Mouse (Mus musculus): ENCODE measurements around the gene 1110004F10Rik. TPM values are rescaled to one million over a fixed set of nuclear protein-coding genes. Genes with fewer than 3 reads are reported as not detected.

Gene 1110004F10Rik
- total RNA-seq, 2 experiments from 2014 or later = 97.8 to 105 TPM

GRCm38 (mm10) chr7:116092710-116093465 lies 53.7 kb downstream of the 1110004F10Rik start:
- peak; percentile 84 to 90 for DNase-seq (ENCODE audit: low spot score in 2 of 2)

GRCm38 (mm10) chr7:116093466-116093850 lies 54.3 kb downstream of the 1110004F10Rik start:
- no peak for DNase-seq (ENCODE audit: low spot score in 2 of 2)

GRCm38 (mm10) chr7:116099952-116100528 lies 60.8 kb downstream of the 1110004F10Rik start:
- DNase-seq (ENCODE audit: low spot score in 2 of 2) = peak in 1 of 2 experiments; percentile 42

GRCm38 (mm10) chr7:116103091-116103490 lies 63.9 kb downstream of the 1110004F10Rik start:
- DNase-seq (ENCODE audit: low spot score in 2 of 2) = no peak

- DNase-seq (ENCODE audit: low spot score in 2 of 2) = no peak
Measured at GRCm38 (mm10) chr7:116110661-116111060, 71.5 kb downstream of the 1110004F10Rik start.

DNA sequence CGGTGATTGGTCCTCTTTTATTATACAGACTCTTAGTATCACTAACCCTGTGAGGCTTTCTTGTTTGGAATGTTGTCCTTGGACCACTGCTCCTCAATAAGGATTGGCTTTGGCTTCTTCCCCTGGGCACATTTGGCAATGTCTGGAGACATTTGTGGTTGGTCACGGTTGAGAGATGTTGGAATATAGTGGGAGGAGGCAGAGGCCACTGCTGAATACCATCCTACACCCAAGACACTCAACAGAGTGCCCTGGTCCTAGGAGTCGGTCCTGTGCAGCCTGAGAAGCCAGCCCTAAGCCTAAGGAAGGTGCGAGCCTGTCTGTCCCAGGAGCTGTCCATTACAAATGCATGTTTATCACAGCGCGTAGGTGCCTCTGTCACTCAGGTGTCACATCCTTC lies 72.3 kb downstream of the 1110004F10Rik start:
- DNase-seq (ENCODE audit: low spot score in 2 of 2) = no peak

- DNase-seq (ENCODE audit: low spot score in 2 of 2) = peak in 1 of 2 experiments; percentile 25
Measured at GRCm38 (mm10) chr7:116115216-116115930, 76.2 kb downstream of the 1110004F10Rik start.

- DNase-seq (ENCODE audit: low spot score in 2 of 2) = peak in 1 of 2 experiments; percentile 24
Measured at GRCm38 (mm10) chr7:116115991-116116390, 76.8 kb downstream of the 1110004F10Rik start.

DNA sequence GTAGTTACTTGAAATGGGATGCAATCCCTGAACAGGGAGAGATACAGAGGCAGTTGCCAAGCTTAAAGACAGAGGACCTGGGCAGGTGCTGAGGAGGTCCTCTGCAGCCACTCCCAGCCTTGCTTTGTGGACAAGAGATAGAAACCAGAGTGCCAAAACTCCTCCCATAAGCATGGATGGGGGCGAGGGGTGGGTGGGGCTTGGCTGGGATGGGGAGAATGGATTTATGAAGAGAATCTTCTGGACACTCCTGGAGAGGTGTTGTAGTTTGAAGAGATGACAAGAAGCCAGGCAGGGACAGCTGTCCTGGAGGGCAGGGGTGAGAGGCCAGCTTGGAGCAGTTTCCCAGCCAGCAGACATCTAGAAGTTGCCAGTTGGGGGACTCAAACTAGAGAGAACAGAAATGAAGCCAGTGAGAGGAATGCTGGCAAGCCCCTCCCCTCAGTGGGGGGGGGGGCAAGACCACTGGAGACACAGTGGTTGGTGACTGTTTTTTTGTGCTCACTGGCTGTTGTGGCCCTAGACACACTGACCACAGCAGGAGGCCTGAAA lies 80.2 kb downstream of the 1110004F10Rik start:
- no peak for DNase-seq (ENCODE audit: low spot score in 2 of 2)

- no peak for DNase-seq (ENCODE audit: low spot score in 2 of 2)
Measured at GRCm38 (mm10) chr7:116120737-116121136, 81.5 kb downstream of the 1110004F10Rik start.

GRCm38 (mm10) chr7:116121202-116121601 lies 82.0 kb downstream of the 1110004F10Rik start:
- no peak for DNase-seq (ENCODE audit: low spot score in 2 of 2)

- no peak for DNase-seq (ENCODE audit: low spot score in 2 of 2)
Measured at GRCm38 (mm10) chr7:116122981-116123596, 83.9 kb downstream of the 1110004F10Rik start.

- no peak for DNase-seq (ENCODE audit: low spot score in 2 of 2)
Measured at GRCm38 (mm10) chr7:116123597-116123985, 84.4 kb downstream of the 1110004F10Rik start.

DNA sequence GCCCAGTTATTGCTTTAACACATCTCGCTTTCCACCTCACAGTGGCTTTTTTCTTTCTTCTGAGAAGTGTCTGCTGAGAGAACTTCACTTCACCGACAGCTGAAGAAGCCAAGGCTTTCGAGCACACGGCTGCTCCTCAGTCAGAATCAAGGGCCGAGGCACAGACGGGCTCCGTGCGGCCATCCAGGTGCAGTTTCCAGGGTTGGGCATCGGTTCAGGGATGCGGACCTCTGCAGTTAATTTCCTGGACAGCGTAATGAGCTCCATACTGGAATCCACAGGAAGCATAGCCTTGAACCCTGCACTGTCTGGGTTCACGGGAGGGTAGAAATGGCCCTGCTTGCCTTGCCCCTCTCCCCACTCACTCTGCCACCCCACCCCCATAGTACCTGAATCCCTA lies 84.9 kb downstream of the 1110004F10Rik start:
- no peak for DNase-seq (ENCODE audit: low spot score in 2 of 2)

DNA sequence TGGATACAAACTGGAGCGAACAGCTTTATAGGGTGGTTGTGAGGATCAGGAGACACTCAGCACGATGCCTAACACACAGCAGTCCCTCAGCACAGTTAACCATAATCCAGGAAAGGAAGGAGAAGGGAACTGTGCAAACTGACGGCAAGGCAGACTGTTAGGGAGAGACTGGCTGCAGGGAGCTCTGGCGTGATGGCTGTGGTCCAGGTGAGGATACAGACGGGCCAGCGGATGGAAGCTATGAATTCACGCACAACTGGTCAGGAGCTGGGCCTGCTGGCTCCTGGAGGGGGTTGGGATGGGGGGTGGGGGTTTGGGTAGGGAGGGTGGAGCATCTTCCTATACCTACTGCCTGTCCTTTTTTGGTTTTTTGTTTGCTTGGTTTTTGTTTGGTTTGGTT lies 86.5 kb downstream of the 1110004F10Rik start:
- no peak for DNase-seq (ENCODE audit: low spot score in 2 of 2)

GRCm38 (mm10) chr7:116127052-116127451 lies 87.9 kb downstream of the 1110004F10Rik start:
- no peak for DNase-seq (ENCODE audit: low spot score in 2 of 2)

GRCm38 (mm10) chr7:116128286-116128685 lies 89.1 kb downstream of the 1110004F10Rik start:
- DNase-seq (ENCODE audit: low spot score in 2 of 2) = no peak

DNA sequence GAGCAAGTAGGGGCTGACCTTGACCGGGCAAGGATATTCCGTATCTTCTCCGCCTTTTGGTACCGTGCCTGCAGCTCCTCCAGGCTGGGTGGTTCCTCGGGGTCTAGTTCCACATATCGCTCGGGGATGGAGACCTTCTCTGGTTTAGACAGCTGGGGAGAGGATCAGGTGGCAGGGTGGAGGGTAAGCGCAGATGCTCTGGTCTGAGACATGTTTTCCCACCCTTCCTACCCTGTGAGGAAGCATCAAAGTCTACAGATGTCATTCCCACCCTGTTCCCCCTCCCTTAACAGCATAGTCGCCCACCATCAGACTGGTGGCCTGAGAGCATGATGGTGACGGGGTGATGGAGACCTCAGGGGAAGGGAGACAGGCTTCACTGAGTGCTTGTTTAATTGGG lies 90.2 kb downstream of the 1110004F10Rik start:
- no peak for DNase-seq (ENCODE audit: low spot score in 2 of 2)

- no peak for DNase-seq (ENCODE audit: low spot score in 2 of 2)
Measured at GRCm38 (mm10) chr7:116131390-116131789, 92.2 kb downstream of the 1110004F10Rik start.

GRCm38 (mm10) chr7:116132078-116132477 lies 92.9 kb downstream of the 1110004F10Rik start:
- DNase-seq (ENCODE audit: low spot score in 2 of 2) = peak; percentile 74 to 77
